Mouse (Mus musculus): ENCODE measurements at regions not wholly inside any gene's neighbourhood (a gene's known extent, or its start where the extent isn't known, plus 50 kb on each side); places are given as distances from the start of the nearest gene placed in this dataset.
A peak's percentile ranks its signal among the peaks of the same experiment; 100 is the strongest.

DNA sequence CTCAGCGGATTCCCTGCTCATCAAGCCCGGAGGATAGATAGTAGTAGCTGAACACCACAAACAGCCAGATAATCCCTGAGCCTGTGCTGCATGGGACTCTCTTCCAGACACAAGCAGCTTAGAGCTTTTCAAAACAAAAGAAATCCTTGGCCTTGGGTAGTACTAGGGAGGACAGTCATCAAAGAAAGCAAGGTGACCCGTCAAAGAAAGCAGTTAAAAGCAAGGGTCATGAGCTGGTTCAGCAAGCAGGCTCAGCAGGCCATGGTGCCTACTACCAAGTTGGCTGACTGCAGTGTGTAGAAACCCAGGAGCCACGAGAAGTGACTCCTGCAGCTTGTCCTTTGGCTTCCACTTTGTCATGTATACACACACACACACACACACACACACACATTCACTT lies 477.1 kb upstream of the Mgmt start:
- DNase-seq (ENCODE audit: low spot score in 2 of 2) = no peak

DNA sequence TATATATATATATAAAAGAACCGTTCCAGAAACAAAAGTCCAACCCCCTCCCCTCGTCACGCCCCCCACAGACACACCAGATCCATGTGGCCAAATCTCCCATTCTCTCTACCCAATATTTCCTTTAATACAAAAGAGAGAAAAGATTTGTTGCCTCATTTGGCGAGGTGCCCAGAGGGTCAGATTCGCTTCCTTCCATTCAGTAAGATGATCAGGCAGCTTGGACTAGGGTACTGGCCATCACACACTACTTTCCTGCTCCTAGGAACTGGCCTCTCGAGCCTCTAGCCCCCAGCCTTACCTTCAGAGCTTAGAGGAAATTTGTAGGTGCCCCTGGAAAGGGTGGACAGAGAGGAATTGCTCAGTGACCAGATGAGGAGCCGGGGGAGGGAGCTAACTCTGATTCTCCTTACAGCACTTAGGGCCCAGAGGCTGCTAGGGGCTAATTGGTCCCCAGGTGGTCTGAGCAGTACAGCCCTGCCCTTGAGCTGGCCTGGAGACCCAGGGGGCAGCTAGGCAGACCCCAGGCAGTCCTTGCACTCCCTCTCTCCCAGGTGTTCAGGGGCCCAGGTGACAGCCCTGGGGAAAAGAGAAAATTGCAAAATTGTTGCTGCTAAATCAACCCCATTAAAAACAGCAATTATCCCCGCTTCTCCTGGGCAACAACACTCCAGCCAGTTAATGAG lies 470.4 kb upstream of the Mgmt start:
- DNase-seq (ENCODE audit: low spot score in 2 of 2) = peak in 1 of 2 experiments; percentile 20

DNA sequence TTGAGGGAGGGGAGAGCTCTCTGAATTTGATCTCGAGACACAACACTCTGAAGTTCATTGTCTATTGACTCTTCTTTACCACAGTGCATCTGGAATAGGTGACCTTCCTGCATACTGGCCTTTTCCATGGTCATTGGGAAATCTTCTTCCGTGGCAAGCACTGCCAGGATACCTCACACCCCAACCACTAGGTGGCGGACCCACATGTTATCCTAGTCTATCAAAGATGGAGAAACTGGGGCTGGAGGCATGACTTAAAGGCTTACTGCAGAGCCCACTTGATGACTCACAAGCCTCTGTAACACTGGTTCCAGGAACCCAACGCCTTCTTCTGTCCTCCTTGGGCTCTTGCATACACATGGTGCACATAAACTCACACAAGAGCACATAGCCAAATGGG lies 467.2 kb upstream of the Mgmt start:
- no peak for DNase-seq (ENCODE audit: low spot score in 2 of 2)

DNA sequence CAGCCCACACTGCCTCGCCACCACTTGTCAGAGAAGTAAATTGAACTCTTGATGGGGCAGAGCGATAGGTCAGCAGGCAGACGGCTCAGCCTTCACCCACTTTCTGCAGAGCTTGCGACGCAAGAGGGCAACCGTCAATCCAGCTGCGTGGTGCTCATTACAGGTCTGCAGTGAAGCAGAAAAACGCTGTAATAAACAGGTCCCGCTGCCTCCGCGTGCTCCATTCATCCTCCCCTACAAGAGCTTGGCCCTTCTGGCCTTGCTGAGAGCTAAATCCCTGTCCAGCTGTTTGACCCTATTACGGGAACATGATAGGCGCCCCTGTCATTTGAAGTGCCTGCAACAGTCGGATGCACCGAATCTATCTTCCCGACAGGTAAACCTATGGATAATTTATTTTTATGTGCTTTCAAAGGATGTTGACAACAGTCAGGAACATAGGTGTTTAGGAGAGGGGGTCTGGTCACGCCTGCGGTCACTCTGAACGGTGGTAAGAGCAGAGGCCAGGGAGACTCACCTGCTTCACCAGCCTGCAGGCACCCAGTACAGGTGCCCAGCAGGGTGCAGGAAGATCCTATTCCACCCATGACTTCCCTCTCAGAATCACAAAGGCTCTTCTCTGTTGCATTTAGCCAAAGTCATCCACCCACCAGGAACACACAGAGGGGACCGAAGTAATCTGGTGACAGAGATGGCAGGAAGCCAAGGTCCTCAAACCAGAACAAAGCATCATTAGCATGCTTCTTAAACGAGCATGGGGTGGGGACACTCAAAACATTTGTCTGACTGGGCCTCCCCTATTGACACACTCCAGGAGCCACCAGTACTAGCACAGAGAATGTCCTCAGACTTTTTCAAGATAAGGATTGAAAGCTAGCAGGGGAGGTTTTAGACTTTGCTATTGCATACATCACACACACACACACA lies 464.1 kb upstream of the Mgmt start:
- DNase-seq (ENCODE audit: low spot score in 2 of 2) = no peak

DNA sequence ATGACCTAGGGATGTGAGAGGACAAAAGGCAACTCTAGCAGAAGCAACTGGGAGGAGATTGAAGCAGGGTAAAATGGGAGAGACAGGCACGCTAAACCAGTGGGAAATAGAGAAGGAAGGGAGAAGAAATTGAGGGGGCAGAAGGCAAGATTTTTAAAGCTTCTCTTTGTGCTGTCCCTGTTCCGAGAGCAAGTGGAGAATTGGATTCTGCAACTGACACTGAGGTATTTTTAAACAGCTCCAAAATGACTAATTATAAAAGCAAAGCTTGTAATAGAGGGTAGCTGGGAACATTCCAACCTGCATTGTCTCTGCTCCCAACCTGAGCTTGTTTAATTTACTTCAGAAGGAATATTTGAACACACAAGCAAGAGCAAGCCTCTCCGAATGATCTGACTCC lies 460.7 kb upstream of the Mgmt start:
- no peak for DNase-seq (ENCODE audit: low spot score in 2 of 2)

DNA sequence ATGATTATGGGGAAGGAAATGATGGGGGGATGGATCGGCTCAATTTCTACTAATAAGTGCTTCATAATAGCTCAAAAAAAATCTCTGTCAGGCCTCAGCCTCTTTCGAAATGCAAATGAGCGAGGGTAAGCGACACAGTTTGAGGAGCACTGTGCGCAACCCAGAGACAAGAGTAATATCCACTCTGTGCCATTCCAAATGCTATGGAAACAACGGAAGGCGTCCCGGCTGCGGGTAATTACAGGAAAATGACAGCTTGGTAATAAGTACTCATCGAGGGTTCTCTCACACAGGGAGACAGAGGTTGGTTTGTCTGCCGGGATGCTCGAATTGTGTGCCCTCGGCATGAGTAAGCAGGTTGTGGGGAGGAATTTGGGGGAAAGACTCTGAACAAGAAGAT lies 459.9 kb upstream of the Mgmt start:
- no peak for DNase-seq (ENCODE audit: low spot score in 2 of 2)

DNA sequence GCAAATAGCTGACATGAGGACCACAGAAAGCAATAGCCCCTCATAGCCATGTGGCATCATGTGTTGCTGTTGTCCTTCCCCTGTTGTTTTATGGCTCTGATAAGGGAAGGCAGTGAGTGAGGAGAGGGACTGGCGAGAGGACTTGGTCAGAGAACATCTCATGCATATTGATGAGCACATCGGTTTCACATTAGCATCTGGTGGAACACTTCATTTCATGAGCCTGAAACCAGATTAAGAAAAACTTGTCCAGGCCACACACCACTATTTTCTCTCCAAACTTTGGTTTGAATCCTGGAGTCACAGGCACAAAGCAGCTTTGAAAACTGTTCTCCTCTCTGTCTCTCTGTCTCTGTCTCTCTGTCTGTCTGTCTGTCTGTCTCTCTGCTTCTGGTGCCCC lies 451.0 kb upstream of the Mgmt start:
- DNase-seq (ENCODE audit: low spot score in 2 of 2) = no peak

DNA sequence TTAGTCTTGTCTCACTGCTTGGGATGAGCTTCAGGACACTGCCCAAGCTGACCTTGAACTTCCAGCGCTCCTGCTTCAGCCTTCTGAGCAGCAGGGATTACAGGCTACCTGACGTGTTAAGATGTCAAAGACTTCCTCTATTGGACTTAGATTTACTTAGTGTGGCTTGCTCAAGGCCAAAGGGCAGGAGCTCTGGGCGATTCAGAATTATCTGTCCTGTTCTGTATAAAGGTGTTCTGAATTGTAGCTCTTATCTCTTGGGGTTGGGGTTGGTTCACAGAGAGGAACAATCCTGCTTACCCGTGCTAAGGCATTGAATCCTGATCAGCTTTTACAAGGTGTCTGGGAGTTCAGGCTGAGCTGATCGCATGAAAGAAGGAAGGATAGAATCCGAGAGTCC lies 449.3 kb upstream of the Mgmt start:
- no peak for DNase-seq (ENCODE audit: low spot score in 2 of 2)

DNA sequence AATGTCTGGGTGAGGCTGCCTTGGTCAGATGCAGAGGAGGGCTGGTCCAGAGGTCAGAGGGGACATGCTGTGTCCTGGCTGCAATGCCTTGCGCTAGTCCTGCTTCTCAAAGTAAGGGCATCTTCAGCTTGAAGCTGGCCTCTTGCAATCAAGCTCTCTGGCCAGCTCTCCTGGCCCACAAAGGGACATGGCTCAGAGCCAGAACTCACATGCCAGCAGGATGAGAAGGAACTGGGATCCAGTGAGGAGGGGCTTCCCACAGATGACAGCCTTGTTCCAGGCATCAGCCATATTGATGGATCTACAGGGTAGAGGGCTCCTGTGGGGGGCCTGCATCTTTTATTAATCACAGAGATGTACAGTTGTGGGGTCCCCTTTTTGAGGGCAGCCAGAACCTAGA lies 445.1 kb upstream of the Mgmt start:
- peak in 1 of 2 experiments; percentile 20 for DNase-seq (ENCODE audit: low spot score in 2 of 2)

DNA sequence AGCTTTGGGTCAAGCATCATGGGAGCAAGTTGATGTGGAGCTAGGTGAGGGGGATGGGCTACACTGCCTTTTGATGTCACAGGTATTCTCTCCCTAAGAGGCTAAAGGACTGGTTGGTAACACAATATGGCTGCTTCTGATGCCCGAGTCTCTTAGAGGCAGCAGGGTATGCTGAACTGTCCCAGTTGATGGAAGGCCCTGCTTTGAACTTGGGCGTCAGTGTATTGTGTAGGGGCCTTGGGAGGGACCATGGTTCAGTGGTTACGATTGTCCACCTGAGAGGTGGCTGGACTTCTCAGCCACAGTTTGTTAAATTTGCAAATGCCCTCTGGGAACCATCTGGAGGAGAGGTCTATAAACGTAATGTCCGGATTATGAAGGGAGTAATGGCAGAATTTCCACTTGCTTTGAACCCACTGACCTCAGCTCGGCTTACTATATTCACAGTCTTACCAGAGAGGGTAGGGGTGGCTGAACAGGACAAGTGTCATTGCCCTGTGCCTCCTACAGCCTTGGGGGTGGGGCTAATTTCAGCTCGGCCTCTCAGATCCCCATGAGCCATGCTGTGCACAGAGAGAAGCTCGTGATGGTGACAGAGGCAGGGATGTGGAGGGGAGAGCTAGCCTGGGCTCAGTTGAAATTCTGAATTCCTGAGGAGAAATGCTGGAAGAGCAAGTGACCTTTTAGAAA lies 442.6 kb upstream of the Mgmt start:
- DNase-seq (ENCODE audit: low spot score in 2 of 2) = no peak

DNA sequence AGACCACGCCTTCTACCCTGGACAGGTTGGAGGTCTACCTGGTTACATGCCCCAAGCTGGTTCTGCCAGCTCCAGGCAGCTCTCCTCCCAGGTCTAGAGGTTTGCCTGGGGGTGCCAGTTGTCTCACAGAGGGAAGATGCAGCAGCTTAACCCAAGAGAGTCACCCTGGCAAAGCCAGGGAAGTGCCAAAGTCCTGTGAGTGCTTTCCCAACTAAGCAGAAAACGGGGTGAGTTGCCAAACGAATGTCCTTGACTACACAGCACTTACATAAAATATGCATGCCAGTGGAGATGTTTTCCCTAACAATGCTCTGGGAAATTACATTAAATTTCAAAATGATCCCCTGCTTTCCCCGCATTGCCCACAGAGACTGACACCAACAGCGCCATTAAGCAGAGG lies 441.9 kb upstream of the Mgmt start:
- DNase-seq (ENCODE audit: low spot score in 2 of 2) = no peak

DNA sequence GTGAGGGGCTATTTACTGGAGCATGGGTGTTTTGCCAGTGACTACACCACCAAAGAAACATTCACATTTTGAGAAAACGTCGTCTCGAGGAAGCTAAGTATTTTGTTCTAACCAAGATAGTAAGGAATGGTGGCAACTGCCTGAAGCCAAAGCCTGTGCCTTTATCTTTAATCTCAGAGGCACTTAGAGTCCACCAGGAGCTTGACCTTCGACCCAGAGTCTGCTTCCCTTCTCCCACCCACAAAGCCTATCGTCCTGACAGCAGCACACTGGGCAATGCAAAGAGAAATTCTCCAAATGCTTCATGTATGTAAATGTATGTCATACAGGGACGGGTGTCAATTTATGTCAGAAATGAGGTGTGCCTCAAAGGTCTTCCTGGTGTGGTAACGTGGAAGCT lies 437.2 kb upstream of the Mgmt start:
- DNase-seq (ENCODE audit: low spot score in 2 of 2) = no peak

DNA sequence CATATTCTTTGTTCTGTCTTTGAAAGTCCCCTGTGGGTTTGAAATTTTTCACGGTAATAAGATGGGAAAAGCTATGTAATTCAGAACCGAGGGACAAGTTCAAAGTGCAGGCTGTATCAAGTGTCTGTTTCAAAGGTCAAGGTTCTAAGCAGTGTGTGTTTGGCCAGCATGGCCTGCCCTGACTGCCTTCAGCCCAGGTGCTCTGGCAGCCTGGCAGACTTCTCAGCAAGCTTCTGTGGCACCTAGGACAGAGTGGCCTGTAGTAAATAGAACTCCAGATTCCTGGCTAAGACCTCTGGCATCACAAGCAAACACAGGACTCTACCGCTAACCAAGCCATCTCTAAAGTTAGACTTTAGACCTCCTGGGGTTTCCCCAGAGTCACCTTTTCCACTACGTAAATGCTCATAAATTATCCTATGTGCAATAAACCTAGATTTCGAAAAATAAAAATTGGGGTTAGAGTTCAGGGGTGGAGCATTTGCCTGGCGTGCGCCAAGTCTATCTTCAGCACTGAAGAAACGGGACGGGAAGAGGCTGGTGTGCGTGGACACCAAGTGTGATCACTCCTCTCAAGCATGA lies 436.5 kb upstream of the Mgmt start:
- no peak for DNase-seq (ENCODE audit: low spot score in 2 of 2)

DNA sequence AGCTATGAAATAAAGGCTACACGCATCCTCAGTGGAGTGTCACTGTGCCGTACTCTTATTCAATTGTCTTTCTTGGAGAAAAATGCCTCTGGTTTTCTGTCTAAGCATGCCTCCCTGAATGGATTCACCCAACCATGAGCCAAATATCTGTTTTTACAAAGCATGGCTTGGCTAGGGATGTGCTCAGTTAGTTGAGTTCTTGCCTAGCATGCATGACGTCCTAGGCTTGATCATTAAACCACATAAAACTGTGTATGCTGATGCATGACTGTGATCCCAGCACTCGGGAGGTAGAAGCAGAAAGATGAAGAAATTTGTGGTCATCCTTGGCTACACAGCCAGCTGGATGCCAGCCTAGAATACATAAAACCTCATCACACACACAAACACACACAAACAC lies 417.3 kb upstream of the Mgmt start:
- DNase-seq (ENCODE audit: low spot score in 2 of 2) = no peak

DNA sequence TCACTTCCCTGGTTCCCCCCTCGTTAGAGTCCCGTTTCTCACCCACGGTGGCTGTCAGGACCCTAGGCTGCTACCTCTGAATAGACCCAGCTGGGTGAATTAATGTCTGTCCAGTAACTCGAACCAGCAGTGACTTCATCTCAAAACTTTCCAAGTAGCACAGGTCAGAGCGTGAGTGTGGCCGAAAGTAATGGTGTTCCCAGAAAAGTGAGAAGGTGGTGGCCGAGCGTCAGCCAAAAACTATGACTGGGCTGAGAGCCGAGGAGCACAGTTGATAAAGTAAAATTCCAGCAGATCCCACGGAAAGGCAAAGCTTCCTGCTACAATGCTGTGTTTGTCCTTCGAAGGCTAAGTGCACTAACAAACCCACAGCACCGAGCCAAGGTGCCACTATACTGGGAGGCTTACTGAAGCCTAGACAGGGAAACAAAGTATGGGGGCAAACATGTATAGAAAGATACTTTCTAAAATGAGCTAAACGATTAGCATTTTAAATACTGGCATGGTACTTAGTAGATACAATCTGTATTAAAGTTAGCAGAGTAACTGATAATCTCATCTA lies 413.7 kb upstream of the Mgmt start:
- no peak for DNase-seq (ENCODE audit: low spot score in 2 of 2)

DNA sequence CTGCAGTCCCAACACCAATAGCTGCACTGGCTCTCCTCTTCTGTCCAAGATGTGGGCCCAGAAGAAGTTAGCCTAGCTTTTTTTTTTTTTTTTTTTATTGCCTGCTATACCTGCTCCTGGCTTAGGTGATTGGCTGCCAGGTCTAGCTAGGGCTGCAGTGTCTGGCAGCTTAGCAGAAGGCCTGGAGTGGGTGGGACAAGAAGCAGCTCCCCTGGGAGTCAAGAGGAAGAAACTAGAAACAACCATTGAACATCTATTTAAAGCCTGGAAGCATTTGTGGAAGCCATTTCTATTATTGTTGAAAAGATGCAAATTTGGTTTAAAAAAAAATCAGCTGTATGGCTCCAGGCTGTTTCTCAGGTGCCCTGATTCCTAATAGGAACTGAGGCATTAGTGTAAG lies 411.2 kb upstream of the Mgmt start:
- no peak for DNase-seq (ENCODE audit: low spot score in 2 of 2)

DNA sequence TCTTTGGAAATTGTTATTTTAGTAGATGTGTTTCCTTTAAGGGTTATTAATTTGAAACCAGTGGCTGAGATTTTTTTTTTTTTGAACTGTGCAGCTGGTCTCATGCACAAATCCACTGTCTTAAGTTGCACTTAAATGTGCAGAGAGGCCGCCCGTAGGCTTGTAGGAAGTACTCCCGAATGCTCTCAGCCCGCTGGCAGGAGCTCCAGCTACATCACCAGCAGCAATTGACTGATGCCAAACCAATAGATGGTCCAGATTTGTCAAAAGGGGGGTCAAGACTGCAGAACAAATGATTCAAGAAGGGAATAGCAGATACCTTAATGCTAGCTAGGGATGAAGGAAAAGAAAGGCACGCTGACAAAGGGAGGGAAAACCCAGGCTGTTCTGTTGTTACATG lies 406.9 kb upstream of the Mgmt start:
- no peak for DNase-seq (ENCODE audit: low spot score in 2 of 2)

DNA sequence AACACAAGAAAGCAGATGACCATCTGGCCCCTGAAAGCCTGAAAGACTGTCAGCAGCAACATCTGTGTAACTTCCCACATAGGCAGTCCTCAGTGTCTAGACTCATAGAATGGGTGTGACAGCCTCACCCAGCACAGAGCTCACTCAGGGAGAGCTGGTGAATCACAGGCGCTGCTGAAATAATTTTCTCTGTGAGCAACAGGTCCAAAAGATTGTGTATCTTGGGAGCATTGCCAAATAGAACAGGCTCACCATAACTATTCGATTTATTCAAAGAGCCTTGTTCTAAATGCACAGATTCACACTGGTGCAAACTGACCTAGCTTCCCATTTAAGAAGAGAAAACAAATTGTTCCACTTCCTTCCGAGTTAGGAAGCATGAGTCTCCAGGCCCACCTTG lies 399.6 kb upstream of the Mgmt start:
- DNase-seq (ENCODE audit: low spot score in 2 of 2) = no peak

DNA sequence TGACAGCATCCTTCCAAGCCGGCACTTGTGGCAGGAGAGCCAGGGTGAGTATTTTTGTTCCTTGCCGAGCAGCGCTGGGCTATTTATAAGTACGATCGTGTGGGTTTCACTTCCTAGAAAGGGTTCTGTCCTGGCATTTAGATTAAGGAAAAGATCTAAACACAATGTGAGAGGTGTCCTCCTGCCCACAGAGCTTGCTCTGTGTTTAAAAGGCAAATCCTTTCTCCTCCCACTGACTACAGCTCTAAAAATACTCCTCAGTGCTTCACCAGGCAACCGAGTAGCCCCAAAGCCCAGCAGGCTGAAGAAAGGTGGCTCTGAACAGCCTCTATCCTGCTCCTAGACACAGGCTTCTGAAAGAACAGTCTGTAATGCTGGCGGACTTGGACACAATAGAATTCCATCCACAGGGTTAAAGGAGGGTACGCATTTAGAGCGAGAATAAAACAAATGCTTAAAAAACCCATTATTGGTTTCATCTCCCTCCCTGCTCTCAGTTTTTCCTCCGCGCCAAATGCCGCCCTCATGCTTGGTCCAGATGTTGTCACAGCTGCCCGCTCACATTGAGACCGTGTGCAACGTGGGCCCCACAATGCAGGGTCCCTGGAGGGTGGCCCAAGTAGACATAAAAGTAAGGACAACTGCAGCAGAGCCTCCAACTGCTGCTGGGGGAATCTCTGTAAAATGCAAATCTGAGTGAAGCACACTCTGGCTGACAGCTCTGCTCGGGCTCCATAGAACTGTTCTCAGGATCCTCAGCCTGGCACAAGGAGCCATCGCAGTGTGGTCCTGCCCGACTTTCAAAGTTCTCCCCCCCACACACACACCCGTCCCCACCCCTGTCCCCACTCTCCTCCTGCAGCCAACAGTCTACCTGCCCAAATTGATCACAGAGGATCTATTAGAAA lies 397.8 kb upstream of the Mgmt start:
- no peak for DNase-seq (ENCODE audit: low spot score in 2 of 2)

DNA sequence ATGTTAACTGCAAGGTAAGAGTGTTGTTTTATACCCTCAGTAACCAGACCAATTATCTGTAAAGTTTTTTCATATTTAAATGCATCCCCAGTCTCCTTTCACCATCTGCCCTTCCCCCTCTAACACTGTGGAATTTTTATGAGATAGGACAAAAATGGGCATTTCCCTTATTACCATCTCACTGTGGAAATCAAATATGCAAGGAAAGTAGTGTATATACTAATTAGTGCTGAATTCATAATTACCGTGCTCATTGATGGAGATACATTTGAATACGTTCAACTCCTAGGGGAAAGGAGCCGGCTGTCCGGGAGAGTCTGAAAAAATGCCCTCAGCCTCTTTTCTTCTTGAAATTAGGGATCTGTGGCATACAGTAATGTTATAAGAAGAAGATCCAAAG lies 394.4 kb upstream of the Mgmt start:
- DNase-seq (ENCODE audit: low spot score in 2 of 2) = no peak
